ENCODE assay signal across 8 mouse cellular contexts in genomic region chr5:107237971-107238426, GRCm38 (mm10). TPM values are rescaled to one million over a fixed set of nuclear protein-coding genes. Genes with fewer than 3 reads are reported as not detected.
DNase-seq lines count a peak whose midpoint lies in the region; ATAC-seq and TF ChIP-seq lines count a peak whose summit lies in the region.

No protein-coding gene starts in this region.

- no peaks in the 10 kb centered on the region; the same call in 1 of the 2 replicates for H3K79me2 ChIP-seq in liver, adult 2 months (ENCODE audit: control insufficient read depth, insufficient read depth, low read length)

- no peak for TF ChIP-seq CTCF in liver, adult 2 months (IDR thresholded peaks at IDR 0.05; ENCODE audit: low read depth, low read length)

- TF ChIP-seq POLR2A in liver, adult 2 months (IDR thresholded peaks at IDR 0.05; ENCODE audit: extremely low read depth, insufficient read depth, low read length): no peak

- no peak for ATAC-seq in kidney, embryonic 14.5 days (ENCODE audit: low FRiP score, low TSS enrichment)

- H3K4me2 ChIP-seq in kidney, embryonic 14.5 days (replicated peaks; ENCODE audit: low read depth, low read length): no peak overlapping the region

- H3K4me1 ChIP-seq in kidney, embryonic 14.5 days (ENCODE audit: control insufficient read depth, insufficient read depth, low read length): peaks cover 36% of the 10 kb centered on the region
- H3K4me1 ChIP-seq in liver, adult 2 months (ENCODE audit: control insufficient read depth, insufficient read depth, low read length): peaks cover 26% of the 10 kb centered on the region

- 0 out of 2 replicates have a peak overlapping the region, but pooled peaks have one; percentile 24 for H3K27ac ChIP-seq in kidney, embryonic 14.5 days (ENCODE audit: low read depth, low read length)
- H3K27ac ChIP-seq in liver, adult 2 months (replicated peaks; ENCODE audit: insufficient read depth, low read depth, low read length): peak overlapping the region; percentile 11; the same call in 1 of the 2 replicates

- H3K36me3 ChIP-seq in kidney, embryonic 14.5 days (ENCODE audit: control insufficient read depth, insufficient read depth, low read length): no peaks in the 10 kb centered on the region
- no peaks in the 10 kb centered on the region for H3K36me3 ChIP-seq in liver, adult 2 months (ENCODE audit: control insufficient read depth, insufficient read depth, low read length)

- 69% methylated on average over 7 of the region's 7 CpGs for WGBS in kidney, embryonic 14.5 days
- WGBS in liver, adult 2 months: 32% methylated on average over 7 of the region's 7 CpGs

- H3K4me3 ChIP-seq in kidney, embryonic 14.5 days (ENCODE audit: low read length): no peak overlapping the region
- H3K4me3 ChIP-seq in liver, adult 2 months (ENCODE audit: insufficient read depth, low read depth, low read length): no peak overlapping the region

- H3K27me3 ChIP-seq in kidney, embryonic 14.5 days (ENCODE audit: control insufficient read depth, insufficient read depth, low read length): no peaks in the 10 kb centered on the region
- H3K27me3 ChIP-seq in liver, adult 2 months (ENCODE audit: control insufficient read depth, insufficient read depth, low read length): no peaks in the 10 kb centered on the region

- no peak for DNase-seq in kidney, postnatal 4 days
- DNase-seq in heart, adult 18-20 months: peak; percentile 69 to 73
- DNase-seq in liver, adult 2 months (ENCODE audit: extremely low read depth, low read depth, low spot score): peak; percentile 26
- peak; percentile 67 for DNase-seq in skeletal muscle tissue, adult 2 months (ENCODE audit: low read depth, low spot score)
- no peak for DNase-seq in cerebellum, postnatal 4 days (ENCODE audit: low spot score in 2 of 2)
- DNase-seq in layer of hippocampus, adult 9-11 months: no peak
- DNase-seq in frontal cortex, postnatal 36 days (ENCODE audit: low spot score in 2 of 2): no peak

- no peaks in the 10 kb centered on the region for H3K9me3 ChIP-seq in kidney, embryonic 14.5 days (ENCODE audit: control insufficient read depth, low read length)

- H3K9ac ChIP-seq in kidney, embryonic 14.5 days (ENCODE audit: low read depth, low read length): no peak overlapping the region
- no peak overlapping the region for H3K9ac ChIP-seq in liver, adult 2 months (ENCODE audit: low read depth, low read length)

RNA-seq across cellular contexts. Expression of gene Tgfbr3, which starts 51.4 kb away (rescaled TPM):
- 7.5 and 18.0 TPM in 2 replicates for polyA plus RNA-seq in kidney, embryonic 14.5 days (2014; fragmentation: Nextera tagmentation; extraction: Ambion mirVana)
- 10 to 100 TPM; 36.4 to 44.5 TPM for total RNA-seq in heart, adult 18-20 months (2021)
- 6.6 and 8.2 TPM in 2 replicates for total RNA-seq in liver, adult 2 months (2014; rRNA removed)
- 2.2 and 4.0 TPM in 2 replicates for polyA plus RNA-seq in liver, adult 2 months (2012; rRNA removed)

Comparison
In these comparisons a context has a peak if more than half of its experiments do, and no peak if none do; other contexts are left out.
1. DNase-seq: peak in heart, adult 18-20 months (2 of 2), liver, adult 2 months (single experiment) and skeletal muscle tissue, adult 2 months (single experiment); none in kidney, postnatal 4 days (0 of 2), cerebellum, postnatal 4 days (0 of 2), layer of hippocampus, adult 9-11 months (single experiment) and frontal cortex, postnatal 36 days (0 of 2).